ENCODE assay signal across 8 mouse cellular contexts in genomic region chr1:90603561-90603887, GRCm38 (mm10). TPM values are rescaled to one million over a fixed set of nuclear protein-coding genes. Genes with fewer than 3 reads are reported as not detected.
A peak's percentile ranks its signal among the peaks of the same experiment; 100 is the strongest.
DNase-seq lines count a peak whose midpoint lies in the region; ATAC-seq and TF ChIP-seq lines count a peak whose summit lies in the region.

No protein-coding gene starts in this region.

- no peaks in the 10 kb centered on the region for H3K27me3 ChIP-seq in thymus, adult 2 months (ENCODE audit: control insufficient read depth, insufficient read depth, low read length)
- 0 out of 2 replicates have a peak, but pooled peaks cover 9% of the 10 kb centered on the region for H3K27me3 ChIP-seq in liver, embryonic 12.5 days (replicated peaks)

- H3K4me2 ChIP-seq in liver, embryonic 12.5 days: peak overlapping the region; percentile 70

- TF ChIP-seq POLR2A in thymus, adult 2 months (IDR thresholded peaks at IDR 0.05; ENCODE audit: control insufficient read depth, extremely low read depth, insufficient read depth, low read length, poor library complexity): no peak

- TF ChIP-seq CTCF in gastrocnemius, adult 2 months (IDR thresholded peaks at IDR 0.05): no peak
- TF ChIP-seq CTCF in thymus, adult 2 months (IDR thresholded peaks at IDR 0.05; ENCODE audit: borderline replicate concordance, control insufficient read depth, extremely low read depth, insufficient read depth, low read length, poor library complexity): no peak

- H3K9ac ChIP-seq in liver, embryonic 12.5 days: peak overlapping the region; percentile 87

- intact Hi-C loops in gastrocnemius, adult 2 months (cut with DNase I): no loop called here

- H3K4me3 ChIP-seq in gastrocnemius, adult 2 months: peak overlapping the region; percentile 88
- peak overlapping the region; percentile 76 for H3K4me3 ChIP-seq in thymus, adult 2 months (ENCODE audit: control insufficient read depth, insufficient read depth, low read length)
- peak overlapping the region; percentile 91 for H3K4me3 ChIP-seq in liver, embryonic 12.5 days

- no peaks in the 10 kb centered on the region; the same call in 1 of the 2 replicates for H3K4me1 ChIP-seq in thymus, adult 2 months (replicated peaks; ENCODE audit: control insufficient read depth, insufficient read depth, low read length)
- peaks cover 14% of the 10 kb centered on the region for H3K4me1 ChIP-seq in liver, embryonic 12.5 days

- H3K27ac ChIP-seq in gastrocnemius, adult 2 months: peak overlapping the region; percentile 94
- no peak overlapping the region for H3K27ac ChIP-seq in thymus, adult 2 months (ENCODE audit: control insufficient read depth, insufficient read depth, low read length)
- peak overlapping the region; percentile 77 for H3K27ac ChIP-seq in liver, embryonic 12.5 days

- DNase-seq in gastrocnemius, adult 2 months: no peak
- no peak for DNase-seq in gastrocnemius, adult 18-20 months (ENCODE audit: low spot score)
- DNase-seq in thymus, adult 2 months: no peak
- DNase-seq in thymus, adult 18-20 months: no peak
- no peak for DNase-seq in MN1 (ENCODE audit: low spot score)
- DNase-seq in frontal cortex, postnatal 25 days (ENCODE audit: low spot score in 2 of 2): no peak
- DNase-seq in thymus, postnatal 4 days: no peak

- peak; percentile 73 for ATAC-seq in liver, embryonic 12.5 days

- H3K36me3 ChIP-seq in thymus, adult 2 months (ENCODE audit: control insufficient read depth, insufficient read depth, low read length): peaks cover 24% of the 10 kb centered on the region
- peaks cover 37% of the 10 kb centered on the region for H3K36me3 ChIP-seq in liver, embryonic 12.5 days

- WGBS in thymus, adult 2 months: under 1% methylated on average over 26 of the region's 26 CpGs
- under 1% methylated on average over 26 of the region's 26 CpGs for WGBS in liver, embryonic 12.5 days (ENCODE audit: insufficient replicate concordance)

- H3K9me3 ChIP-seq in liver, embryonic 12.5 days (replicated peaks): no peaks in the 10 kb centered on the region

RNA-seq across cellular contexts. Expression of gene Cops8, which starts 0.7 kb away (rescaled TPM):
- 100 to 1,000 TPM; 102 to 104 TPM for total RNA-seq in gastrocnemius, adult 2 months (2021)
- total RNA-seq in gastrocnemius, adult 18-20 months (2021): 10 to 100 TPM; 91.2 to 93.5 TPM
- 65.1 and 80.9 TPM in 2 replicates for polyA plus RNA-seq in thymus, adult 2 months (2012; rRNA removed)
- 79.8 and 80.3 TPM in 2 replicates for polyA plus RNA-seq in liver, embryonic 12.5 days (2016; fragmentation: Nextera tagmentation; extraction: Ambion mirVana)
